Mouse (Mus musculus) spleen, adult 18-20 months (tissue): ENCODE results near the gene Hps6.

ENCODE experiments used
- DNase-seq, 2 experiments: peaks; one replicate each; pipeline ENCODE4 v3.0.0; 2022; ENCODE audit warnings: mixed read lengths in 2 of 2

The Hps6 gene

DNA sequence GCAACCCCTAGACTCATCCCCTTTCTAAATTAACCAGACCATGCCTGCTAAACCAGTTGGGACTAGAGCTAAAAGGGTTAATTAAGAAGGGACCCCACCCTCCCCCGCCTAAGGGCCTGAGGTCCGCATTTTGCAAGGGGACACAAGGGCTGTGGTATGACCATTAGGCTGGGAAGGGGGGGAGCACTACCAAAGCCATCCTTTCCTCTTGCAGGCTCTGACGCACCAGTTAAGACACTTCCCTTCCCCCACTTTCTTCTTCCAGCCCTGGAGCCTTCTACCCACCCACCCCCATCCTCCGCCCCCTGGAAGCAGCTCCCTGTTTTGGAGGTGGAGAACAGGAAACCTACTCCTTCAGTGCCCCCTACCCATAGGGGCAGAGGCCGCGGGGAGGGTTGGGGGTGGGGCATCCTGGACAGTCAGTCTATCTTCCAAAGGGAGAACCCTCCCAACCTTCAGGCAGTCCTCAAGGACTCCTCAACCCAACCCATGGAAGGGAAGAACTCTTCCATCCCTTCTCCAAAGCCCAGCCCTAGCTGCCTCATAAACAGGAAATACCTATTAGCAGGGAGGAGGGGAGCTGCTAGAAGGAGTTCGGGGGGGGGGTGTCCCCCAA is 42.5 kb downstream of the Hps6 start:
- DNase-seq, result peak in 1 of 2 experiments; percentile 44

DNA sequence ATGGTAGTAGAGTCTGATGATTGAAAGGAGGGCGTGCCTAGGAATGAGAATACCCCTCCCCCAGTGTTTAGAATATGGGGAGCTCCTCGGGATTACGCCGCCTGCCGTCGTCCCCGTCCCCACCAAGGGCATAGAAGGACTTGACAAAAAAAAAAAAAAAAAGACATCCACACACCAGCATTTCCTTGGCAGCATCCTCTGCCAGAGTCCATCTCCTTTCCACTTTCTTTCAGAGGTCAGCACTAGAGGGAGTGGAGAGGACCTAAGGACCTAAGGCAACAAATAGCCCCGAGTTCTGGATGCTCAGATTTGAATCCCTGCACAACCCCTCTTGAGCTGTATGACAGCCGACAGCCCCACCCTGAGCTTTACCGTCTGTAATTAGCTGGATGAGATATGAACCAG is 43.3 kb downstream of the Hps6 start:
- no peak for DNase-seq

DNA sequence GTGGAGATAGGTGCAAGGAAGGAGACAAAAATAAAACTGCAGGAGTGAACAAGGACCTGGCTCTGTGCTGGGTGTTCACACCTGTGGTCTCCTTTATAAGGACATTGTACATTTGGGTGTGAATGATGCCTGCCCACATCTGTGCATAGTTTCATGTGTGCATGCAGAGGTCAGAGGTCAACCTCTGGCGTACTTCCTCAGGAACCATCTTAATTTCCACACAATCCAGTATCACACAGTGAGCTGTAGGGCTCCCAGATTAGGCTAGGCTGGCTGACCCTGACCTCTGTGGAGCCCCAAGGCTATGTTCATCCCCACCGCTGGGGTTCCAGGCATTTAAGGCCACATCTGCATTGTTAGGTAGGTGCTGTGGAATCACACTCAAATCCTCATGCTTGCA is 44.1 kb downstream of the Hps6 start:
- no peak for DNase-seq

DNA sequence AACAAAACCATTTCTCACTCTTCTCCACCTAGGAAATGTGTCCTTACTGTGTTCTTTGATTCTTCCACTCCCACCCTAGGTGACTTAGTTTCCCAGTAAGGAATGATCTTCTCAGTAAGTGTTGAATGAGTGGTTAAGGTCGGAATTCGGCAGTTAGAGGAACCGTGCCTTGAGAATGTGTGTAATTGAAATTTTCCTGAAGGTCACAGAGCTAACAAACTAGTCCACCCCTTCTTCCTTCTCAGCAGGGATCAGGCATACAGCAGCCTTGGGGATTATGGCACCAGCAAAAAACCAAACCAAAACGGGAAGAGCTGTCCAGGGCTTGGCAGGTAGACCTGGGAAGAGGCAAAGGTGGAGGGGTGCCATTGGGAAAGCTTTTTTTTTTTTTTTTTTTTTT is 45.8 kb downstream of the Hps6 start:
- no peak for DNase-seq

DNA sequence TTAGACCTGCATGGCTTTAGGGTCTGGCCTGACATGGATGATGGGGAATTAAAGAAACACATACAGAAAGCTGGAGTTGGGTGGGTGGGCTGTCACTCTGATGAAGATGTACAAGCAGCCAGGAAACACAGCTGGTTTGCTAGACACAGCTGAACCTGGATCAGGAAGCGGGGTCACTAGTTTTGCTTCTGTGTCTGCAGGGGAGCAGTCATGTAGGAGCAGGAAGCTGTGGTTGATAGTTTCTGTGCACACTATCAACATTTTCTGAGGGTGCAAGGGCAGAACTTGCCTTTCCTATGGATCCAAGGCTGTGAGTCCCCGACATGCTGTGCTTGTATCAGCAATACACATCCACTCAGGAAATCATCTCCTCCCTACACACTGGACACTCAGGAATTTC is 47.2 kb downstream of the Hps6 start:
- peak in 1 of 2 experiments; percentile 30 for DNase-seq
